Mouse (Mus musculus) E14TG2a.4 (cell line): ENCODE measurements around the gene Tnn.

Experiments
- H3K27me3 ChIP-seq: 2 replicates; pipeline ENCODE4 v1.6.1; 2014; ENCODE audit warnings: low read length, control low read depth; ENCODE audit not compliant: insufficient read depth
- H3K36me3 ChIP-seq: 2 replicates; pipeline ENCODE4 v1.6.1; 2014; ENCODE audit warnings: low read length, control low read depth; ENCODE audit not compliant: insufficient read depth
- H3K4me1 ChIP-seq: replicated peaks from 2 replicates; pipeline ENCODE4 v1.6.1; 2014; ENCODE audit warnings: low read depth, low read length, control low read depth
- H3K4me3 ChIP-seq: replicated peaks from 2 replicates; pipeline ENCODE4 v1.5.1; 2014; ENCODE audit warnings: mild to moderate bottlenecking, low read length
- H3K9me3 ChIP-seq: 2 replicates; pipeline ENCODE4 v1.6.1; 2014; ENCODE audit warnings: low read length, control low read depth
- CTCF ChIP-seq: conservative IDR thresholded peaks from 2 replicates; pipeline ENCODE4 v1.5.1; 2014; ENCODE audit warnings: low read length
- NANOG ChIP-seq: IDR thresholded peaks from 2 replicates; pipeline ENCODE4 v1.6.1; 2014; ENCODE audit warnings: borderline replicate concordance, low read length, mixed read lengths
- POU5F1 ChIP-seq: IDR thresholded peaks from 2 replicates; pipeline ENCODE4 v1.6.1; 2014; ENCODE audit warnings: low read length, borderline replicate concordance

Tnn gene

GRCm38 (mm10) chr1:160064547-160065144, 88.7 kb downstream of the Tnn start:
- no peak overlapping the region for H3K4me3 ChIP-seq
- peaks cover 3% of the 10 kb centered on the region; the same call in 1 of the 2 replicates for H3K9me3 ChIP-seq
- no peaks in the 10 kb centered on the region for H3K4me1 ChIP-seq
- H3K36me3 ChIP-seq = no peaks in the 10 kb centered on the region
- TF ChIP-seq NANOG (no peak), POU5F1 (no peak), CTCF (no peak)
- peaks cover 3% of the 10 kb centered on the region; the same call in 1 of the 2 replicates for H3K27me3 ChIP-seq

- Histone ChIP-seq H3K27me3 (peaks cover 3% of the 10 kb centered on the region; the same call in 1 of the 2 replicates), H3K4me1 (no peaks in the 10 kb centered on the region), H3K4me3 (no peak overlapping the region), H3K36me3 (no peaks in the 10 kb centered on the region), H3K9me3 (peaks cover 2% of the 10 kb centered on the region; the same call in 1 of the 2 replicates)
- TF ChIP-seq POU5F1 (no peak), CTCF (peak; percentile 88)
Measured at GRCm38 (mm10) chr1:160061725-160062366, 91.5 kb downstream of the Tnn start.

GRCm38 (mm10) chr1:160061321-160061720, 92.1 kb downstream of the Tnn start:
- H3K9me3 ChIP-seq = peaks cover 2% of the 10 kb centered on the region
- no peaks in the 10 kb centered on the region for H3K36me3 ChIP-seq
- TF ChIP-seq NANOG (no peak), CTCF (no peak), POU5F1 (no peak)
- peaks cover 3% of the 10 kb centered on the region; the same call in 1 of the 2 replicates for H3K27me3 ChIP-seq
- H3K4me1 ChIP-seq = no peaks in the 10 kb centered on the region
- no peak overlapping the region for H3K4me3 ChIP-seq

- Histone ChIP-seq H3K9me3 (peaks cover 6% of the 10 kb centered on the region), H3K27me3 (peaks cover 3% of the 10 kb centered on the region; the same call in 1 of the 2 replicates), H3K36me3 (no peaks in the 10 kb centered on the region), H3K4me1 (no peaks in the 10 kb centered on the region), H3K4me3 (no peak overlapping the region)
- TF ChIP-seq POU5F1 = no peak
- no peak for TF ChIP-seq CTCF
- TF ChIP-seq NANOG = no peak
Measured at GRCm38 (mm10) chr1:160060542-160060941, 92.8 kb downstream of the Tnn start.

- TF ChIP-seq CTCF (no peak), NANOG (no peak), POU5F1 (no peak)
- peaks cover 6% of the 10 kb centered on the region for H3K9me3 ChIP-seq
- no peaks in the 10 kb centered on the region for H3K36me3 ChIP-seq
- no peak overlapping the region for H3K4me3 ChIP-seq
- H3K27me3 ChIP-seq = peaks cover 3% of the 10 kb centered on the region; the same call in 1 of the 2 replicates
- no peaks in the 10 kb centered on the region for H3K4me1 ChIP-seq
Measured at GRCm38 (mm10) chr1:160059908-160060307, 93.5 kb downstream of the Tnn start.

GRCm38 (mm10) chr1:160057657-160058056, 95.7 kb downstream of the Tnn start:
- Histone ChIP-seq H3K9me3 (peaks cover 6% of the 10 kb centered on the region), H3K4me3 (no peak overlapping the region), H3K36me3 (no peaks in the 10 kb centered on the region), H3K4me1 (no peaks in the 10 kb centered on the region), H3K27me3 (no peaks in the 10 kb centered on the region)
- TF ChIP-seq CTCF = no peak
- no peak for TF ChIP-seq NANOG

GRCm38 (mm10) chr1:160054366-160055078, 98.9 kb downstream of the Tnn start:
- H3K36me3 ChIP-seq = no peaks in the 10 kb centered on the region
- no peak for TF ChIP-seq CTCF
- no peak for TF ChIP-seq POU5F1
- no peak for TF ChIP-seq NANOG
- no peak overlapping the region for H3K4me3 ChIP-seq
- H3K27me3 ChIP-seq = no peaks in the 10 kb centered on the region
- no peaks in the 10 kb centered on the region for H3K4me1 ChIP-seq
- peaks cover 6% of the 10 kb centered on the region for H3K9me3 ChIP-seq

GRCm38 (mm10) chr1:160053510-160054305, 99.7 kb downstream of the Tnn start:
- no peaks in the 10 kb centered on the region for H3K36me3 ChIP-seq
- no peak overlapping the region for H3K4me3 ChIP-seq
- H3K4me1 ChIP-seq = no peaks in the 10 kb centered on the region
- peaks cover 6% of the 10 kb centered on the region for H3K9me3 ChIP-seq
- no peaks in the 10 kb centered on the region for H3K27me3 ChIP-seq
- TF ChIP-seq NANOG (no peak), POU5F1 (no peak), CTCF (no peak)
